Mouse (Mus musculus) cerebellum, adult 18-20 months (tissue): Measurements from ENCODE around the gene Ahnak.
A peak's percentile ranks its signal among the peaks of the same experiment; 100 is the strongest.
"Not testable (repeated sequence)": the region's sequence is repeated elsewhere in the genome, so short reads cannot be mapped to it uniquely, and the experiment has no call there.

Experiments
- DNase-seq, 2 experiments: peaks; one replicate each; pipeline ENCODE4 v3.0.0; 2021

The Ahnak gene

DNA sequence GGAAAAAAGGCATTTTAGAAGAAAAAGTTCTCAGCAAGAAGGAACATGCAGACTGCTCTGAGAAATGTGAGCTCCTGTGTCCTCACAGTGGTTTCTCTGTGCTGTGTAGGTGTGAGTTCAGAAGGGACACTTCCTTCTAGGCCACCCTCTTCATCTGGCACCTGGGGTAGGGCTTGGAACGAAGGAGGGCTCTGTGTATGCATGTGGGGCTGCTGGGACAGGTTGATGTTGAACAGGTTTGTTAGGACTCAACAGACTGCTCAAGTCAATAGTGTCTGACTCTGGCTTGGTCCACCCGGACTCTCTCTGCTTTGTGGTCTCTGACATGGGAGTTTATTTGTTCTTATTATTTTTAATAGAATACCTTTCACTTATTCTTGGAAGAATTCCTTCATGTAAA, 81.2 kb downstream of the Ahnak start:
- no peak for DNase-seq

DNA sequence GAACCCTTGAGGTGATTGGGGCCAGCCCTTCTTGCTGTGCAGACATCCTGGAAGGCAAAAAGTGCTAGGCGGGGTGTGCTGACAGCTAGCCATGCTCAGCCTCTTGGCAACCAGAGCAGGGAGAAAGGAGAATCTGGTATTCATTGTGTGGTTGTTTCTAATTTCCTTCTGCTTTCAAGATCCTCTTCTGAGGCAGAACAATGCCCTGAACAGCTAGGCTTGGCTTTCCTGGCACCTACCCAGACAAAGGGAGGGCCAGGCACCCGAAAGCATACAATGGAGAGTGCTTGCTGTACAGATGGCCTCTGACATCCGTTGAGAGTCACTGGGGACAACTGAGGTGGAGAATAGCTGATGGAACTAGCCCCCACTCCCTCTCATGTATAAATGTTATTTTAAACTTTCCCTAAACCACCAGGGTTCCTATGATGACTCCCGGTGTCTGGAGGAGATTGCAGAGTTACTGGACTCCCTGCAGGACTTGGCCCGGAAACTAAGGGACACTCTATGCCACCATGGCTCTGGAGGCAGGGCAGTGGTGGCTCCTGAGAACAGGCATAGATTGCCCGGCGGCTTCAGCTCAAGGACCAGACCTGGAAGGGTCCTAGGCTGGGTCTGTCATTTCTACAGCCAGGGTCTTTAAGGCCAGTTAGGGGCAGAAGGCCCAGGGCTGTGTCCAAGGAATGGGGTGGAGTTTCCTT, 82.5 kb downstream of the Ahnak start:
- DNase-seq: peak; percentile 14 to 21

DNA sequence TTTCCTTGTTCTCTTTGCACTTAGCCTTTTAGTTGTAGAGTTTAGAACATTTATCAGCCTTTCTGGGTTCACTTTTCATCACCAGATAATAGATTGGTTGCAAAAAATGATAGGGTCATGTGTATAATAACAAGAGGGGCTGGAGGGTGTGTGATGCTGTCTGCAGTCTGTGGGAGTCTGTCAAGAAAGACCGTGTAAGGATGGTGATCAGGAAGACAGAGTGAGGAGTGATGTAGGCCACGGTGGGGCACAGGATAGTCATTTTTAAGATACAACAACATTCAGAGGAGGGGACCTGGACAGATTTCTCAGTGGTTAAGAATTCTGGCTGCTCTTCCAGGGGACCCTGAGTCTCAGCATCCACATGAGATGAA, 83.1 kb downstream of the Ahnak start:
- DNase-seq: no peak

DNA sequence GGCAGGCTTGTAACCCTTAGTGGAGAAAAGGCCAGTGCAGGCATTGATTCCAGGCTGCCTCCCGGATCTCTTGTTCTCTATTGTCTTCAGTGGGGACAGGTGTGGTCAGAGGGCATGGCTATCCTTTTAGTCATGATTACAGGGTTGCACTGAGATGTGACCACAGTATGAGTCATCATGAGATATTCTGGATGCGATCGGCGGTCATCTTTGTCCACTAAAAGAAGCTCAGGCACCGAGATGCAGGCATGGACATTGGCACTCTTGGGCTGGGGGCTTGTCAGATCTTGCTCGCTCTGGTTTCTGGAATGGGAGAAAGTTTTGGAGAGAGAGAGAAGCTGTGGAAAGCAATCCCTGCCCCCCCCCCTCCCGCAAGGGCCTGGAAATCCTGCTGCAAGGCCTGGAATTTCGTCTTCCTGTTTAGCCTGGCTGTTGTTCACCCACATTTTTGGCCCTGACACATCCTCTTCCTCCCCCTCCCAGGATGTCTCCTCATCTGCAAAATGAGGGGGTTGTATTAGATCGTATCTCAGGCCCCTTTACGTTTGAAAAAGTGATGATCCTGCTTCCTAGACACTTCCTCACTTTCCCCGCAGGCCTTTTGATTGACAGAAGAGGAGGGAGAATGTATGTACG, 84.8 kb downstream of the Ahnak start:
- DNase-seq: no peak

DNA sequence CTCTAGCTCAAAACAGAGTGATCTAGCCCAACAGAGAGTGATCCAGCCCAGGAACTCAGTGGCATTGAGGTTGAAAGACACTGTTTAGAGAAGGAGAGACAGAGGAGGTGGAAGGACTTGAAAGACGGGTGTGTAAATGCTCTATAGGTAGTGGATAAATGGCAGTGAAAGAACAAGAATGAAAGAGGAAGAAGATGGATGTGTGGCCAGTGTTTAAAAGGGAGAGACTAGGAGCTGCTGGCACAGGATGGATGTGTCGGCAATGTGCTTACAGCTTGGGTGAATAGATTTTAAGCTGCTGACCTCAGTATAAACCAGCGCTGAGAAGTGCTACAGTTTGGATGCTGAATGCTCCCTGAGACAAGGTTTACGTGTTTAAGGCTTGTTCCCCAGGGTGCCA, 85.3 kb downstream of the Ahnak start:
- DNase-seq: no peak

DNA sequence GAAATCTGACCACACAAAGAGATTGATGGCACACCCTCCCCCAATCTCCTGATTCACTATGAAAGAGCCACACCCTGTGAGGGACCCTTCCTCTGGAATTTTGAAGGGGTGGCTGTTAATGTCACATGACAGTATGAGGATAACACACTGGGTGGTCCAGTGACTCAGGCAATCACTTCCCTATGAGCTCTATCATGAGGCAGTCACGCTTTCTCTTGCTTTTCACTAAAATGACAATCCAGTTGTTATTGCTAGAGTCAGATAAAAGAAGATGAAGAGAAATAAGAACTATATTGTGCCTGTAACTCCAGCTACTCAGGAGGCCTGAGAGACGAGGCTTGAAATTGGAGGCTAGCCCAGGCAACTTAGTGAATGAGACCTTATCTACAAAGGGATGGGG, 86.5 kb downstream of the Ahnak start:
- no peak for DNase-seq

DNA sequence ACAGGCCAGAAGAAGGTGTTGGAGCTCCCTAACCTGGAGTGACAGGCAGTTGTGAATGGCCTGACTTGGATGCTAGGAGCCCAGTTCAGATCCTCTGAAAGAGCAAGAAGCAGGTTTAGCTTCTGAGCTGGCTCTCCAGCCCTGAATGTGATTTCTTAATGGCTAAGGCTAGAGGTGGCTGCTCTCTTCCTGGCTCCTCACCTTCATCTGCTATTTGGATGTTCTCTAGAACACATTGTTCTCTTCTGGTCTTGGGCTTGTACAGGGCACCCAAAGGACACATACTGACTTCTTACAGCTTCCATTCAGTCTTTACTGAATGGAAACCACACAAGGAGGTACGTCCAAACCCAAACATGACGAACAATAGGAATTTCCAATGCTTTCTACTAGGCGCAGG, 87.0 kb downstream of the Ahnak start:
- DNase-seq: no peak

DNA sequence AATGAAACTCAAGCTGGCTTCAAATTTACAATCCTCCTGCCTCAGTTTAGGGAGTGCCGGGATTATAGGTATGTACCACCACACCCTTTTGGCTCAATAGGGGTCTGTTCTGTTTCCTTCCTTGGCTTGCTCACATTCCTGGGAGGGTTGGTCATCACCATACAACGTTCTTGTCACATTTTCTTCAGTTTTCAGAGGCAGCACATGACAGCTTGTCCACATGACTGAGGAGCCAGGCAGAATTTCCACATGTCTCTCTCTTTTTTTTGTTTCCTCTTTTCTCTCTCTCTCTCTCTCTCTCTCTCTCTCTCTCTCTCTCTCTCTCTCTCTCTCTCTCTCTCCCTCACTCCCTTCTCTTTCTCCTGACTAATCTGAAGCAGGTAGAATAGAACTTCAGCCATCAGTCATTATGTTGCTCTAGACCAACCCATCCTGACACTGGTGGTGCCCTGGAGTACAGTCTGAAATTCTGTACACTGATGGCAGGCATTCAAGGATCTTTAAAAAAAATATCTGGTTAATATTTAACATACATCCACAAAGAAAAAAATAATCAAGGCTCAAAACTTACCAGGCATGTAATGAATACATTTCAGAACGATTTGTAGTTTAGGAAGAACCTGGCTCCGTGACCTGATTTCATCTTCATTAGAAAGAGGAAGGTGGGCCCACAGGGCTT, 88.0 kb downstream of the Ahnak start:
- no peak for DNase-seq

DNA sequence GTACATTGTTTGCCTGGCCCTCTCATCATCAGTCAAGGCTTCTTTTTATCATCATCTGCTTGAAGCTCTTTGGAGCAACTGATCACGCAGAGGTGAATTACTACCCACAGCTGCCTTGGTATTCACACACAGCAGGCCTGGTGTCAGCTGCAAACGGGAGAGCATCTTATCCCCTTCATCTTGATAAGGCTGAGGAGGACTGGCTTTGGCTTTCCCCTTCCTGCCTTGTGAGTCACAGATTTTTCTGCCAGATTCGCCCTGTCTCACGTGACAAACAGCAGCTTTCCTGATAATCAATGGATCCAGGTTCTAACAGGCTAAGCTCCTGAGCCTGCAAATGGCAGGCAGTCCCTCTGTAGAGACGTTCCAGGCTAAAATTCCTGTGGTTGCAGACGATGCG, 90.8 kb downstream of the Ahnak start:
- DNase-seq: no peak

DNA sequence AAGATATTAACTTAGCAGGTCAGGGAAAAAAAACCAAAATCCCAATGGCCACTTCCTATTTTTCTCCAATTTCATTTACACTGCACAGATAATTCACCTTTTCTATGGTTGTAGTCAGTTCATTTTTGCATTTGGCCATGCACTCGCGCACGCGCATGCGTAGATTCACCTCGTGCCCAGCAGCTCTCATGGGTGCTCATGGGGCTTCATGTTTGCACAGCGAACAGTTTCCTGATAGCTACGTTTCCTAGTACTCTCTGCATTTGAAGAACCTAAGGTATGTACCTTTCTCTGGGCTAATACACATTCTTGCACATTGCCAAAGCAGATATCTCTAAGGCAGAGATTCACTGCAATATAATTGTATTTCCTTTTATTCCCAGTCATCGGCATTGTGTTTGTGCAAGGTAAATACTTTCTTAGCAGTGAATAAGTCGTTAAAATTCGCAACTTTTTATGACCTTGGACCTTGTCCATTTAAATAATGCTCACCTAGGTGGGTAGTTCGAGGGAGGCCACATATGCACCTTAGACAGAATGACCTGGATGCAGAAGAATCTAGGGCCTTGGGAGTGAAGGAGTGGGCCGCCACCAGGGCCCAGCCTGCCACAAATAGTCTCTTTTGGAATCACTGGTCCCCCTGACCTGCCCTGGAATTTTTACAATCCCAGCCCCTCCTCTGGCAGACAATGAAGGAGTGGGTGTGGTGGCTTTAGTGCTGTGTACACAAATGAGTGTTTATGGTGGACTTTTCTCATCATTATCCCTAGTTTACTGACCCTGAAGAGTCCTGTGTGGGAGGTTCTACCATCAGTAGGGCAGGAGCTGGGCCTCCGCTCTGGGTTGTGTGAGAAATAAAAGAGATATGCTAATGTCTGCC, 92.5 kb downstream of the Ahnak start:
- no peak for DNase-seq

DNA sequence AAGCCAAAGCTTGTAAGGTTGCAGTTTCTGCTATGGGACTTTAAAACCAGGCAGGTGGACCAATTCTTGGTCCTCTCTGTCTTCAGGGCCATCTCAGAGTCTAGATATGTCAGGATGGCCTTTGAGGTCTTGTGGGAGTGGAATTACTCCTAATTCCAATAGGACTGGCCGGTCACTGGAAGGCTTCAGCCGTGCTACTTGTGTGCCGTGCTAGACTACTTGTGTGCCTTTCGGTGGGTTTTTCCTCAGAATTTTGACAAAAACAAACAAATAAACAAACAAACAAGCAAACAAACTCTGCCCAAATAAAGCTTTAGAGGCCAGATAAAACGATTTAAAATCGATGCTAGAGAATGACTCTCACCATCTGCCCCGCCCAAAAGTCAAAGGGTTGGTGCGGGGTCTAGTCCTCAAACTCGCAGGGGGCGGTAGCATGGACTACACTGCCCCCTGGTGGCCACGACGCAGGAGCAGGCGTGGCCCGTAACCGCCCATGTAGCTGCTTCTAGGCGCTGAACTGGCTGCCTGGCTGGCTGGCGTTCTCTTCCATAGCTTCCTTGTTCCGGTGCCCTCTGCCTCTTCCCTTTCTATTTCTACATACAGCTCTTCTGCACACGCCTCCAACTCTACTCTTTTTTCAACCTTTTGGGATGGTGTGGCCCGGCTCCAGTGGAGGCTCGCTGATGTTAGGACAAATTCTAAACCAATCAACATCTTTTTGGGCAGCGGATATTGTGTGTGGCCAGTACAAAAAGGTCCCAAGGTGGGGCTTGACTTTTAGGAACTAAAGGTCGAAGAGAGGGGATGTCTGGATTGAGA, 93.3 kb downstream of the Ahnak start:
- peak; percentile 62 to 78 for DNase-seq

DNA sequence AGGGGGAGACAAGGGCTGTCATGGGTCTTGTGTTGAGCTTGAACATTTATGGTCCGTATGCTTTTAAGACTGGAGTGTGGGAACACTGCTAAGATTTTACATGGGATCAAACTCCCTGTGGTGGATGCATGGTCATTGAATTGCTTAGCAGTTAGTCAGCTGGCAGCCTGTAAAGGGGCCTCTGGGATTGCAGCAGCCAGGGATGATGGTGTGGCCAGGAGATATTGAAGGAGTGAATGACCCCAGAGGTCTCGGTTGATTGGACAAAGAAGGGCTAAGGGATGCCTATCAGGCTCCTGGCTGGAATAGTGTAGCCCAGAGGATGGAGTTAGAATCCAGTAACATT, 93.9 kb downstream of the Ahnak start:
- no peak for DNase-seq

DNA sequence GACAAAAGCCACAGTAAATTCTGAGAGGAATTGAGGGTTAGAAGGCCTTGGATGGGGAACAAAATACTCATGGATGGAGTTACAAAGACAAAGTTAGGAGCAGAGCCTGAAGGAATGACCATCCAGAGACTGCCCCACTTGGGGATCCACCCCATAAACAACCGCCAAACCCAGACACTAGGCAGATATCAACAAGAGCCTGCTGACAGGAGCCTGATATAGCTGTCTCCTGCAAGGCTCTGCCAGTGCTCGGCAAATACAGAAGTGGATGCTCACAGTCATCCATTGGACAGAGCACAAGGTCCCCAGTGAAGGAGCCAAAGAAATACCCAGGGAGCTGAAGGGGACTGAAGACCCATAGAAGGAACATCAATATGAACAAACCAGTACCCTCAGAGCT, 94.8 kb downstream of the Ahnak start:
- not testable (repeated sequence) for DNase-seq

DNA sequence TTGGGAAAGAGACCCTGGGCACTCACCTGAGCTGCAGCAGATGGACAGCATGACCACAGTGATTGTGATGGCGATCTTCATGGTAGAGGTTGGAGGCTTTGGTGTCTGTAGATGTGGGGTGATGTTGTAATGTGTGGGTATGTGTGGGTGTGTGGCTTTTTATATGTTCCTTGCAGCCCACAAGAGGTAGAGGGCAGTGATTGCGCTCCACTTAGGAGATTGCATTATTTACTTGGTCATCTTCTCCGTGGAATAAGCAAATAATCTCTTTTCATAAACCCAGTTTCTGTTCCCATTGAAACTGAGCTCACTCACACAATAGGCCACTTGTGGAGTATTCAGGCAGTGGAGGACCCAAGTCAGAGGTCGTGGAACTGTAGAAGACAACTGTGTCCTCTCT, 98.7 kb downstream of the Ahnak start, which contains the start of gene Scgb1a1:
TSS of gene Scgb1a1 (minus strand) at position 138 of the 400 bp plus-strand sequence.
- no peak for DNase-seq

DNA sequence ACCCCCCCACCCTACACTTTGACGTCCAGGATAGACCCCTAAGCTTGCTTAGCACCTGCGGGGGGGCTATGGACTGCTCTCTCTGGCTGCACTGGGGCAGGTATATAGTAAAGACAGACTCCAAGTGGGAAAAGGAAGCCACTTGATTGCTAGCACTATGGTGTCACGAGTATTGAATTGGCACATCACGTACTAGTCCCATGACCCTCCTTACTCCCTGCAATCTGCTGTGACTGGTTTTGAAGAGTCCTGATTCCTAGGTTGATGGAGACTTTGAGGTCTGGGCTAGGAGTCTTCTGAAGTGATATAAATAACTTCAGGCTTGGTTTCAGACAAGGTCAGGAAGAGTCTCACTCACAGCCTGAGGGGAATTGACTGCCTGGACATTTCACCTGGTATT, 101.1 kb downstream of the Ahnak start:
- no peak for DNase-seq

DNA sequence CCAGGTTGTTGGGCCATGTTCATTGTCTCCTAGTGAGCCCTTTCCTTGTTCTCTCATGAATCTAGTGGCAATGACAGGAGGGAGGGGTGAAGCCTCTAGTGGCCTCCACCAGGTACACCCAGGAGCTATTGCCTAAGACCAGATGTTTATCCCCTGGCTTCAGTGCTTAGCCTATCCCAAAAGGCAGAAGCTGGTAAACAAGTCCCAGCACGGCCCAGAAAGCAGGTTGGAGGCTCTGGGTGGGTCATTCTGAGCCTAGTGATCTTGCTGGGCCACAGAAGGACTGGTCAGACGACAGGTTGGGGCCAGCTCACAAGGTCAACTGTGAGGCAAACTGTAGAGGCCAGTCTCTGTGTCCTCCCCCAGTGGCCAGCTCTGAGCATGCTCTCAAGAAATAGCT, 101.6 kb downstream of the Ahnak start:
- no peak for DNase-seq

DNA sequence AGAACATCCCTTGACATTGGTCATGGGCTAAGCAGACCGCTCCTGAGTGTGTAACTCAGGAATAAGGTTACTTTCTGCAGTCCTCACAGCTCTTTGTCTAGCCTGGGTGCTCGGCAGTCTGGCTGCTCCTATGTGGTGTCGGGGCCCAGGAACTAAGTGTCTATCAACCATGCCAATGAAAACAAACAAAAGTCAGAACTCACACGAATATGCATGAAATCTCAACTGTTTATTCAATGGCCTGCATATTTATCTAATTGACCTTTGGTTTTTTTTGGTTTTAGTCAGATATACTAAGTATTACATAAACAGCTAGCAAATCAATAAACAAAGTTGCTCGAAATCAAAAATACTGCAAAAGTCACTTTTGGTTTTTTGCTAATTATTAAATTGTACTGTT, 106.0 kb downstream of the Ahnak start:
- DNase-seq: no peak

DNA sequence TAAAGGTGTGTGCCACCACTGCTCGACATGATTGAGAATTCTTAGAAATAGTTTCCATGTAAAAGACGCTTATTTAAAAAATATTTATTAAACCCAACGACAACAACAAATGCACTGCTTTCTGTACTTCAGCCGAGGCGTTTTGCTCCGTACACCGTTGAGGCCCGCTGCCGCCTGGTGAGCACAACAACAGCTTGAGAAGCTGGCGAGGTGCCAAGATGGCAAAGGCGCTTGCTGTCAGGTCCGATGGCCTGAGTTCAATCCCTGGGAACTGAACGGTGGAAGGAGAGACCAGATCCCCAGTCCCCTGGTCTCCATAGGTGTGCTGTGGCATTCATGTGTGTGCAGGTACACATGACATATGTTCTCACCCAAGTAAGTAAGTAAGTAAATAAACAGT, 108.4 kb downstream of the Ahnak start:
- peak in 1 of 2 experiments; percentile 33 for DNase-seq

DNA sequence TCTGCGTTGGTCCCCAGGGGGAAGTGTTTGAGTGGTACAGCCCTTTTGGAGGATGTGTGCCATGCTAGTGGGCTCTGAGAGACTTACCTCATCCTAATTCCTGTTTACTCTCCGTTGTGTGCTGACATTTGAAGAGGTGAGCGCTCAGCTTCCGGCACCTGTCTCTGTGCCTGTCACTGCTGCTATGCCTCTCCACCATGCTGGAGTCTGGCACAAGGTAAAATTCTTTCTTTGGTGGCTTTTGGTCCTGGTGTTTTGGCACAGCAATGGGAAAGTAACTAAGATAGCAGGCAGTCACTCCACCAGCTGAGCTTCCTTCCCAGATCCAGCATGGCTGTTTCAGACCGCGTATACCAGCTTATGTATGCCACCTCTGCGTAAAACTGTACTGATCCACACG, 110.7 kb downstream of the Ahnak start:
- no peak for DNase-seq

DNA sequence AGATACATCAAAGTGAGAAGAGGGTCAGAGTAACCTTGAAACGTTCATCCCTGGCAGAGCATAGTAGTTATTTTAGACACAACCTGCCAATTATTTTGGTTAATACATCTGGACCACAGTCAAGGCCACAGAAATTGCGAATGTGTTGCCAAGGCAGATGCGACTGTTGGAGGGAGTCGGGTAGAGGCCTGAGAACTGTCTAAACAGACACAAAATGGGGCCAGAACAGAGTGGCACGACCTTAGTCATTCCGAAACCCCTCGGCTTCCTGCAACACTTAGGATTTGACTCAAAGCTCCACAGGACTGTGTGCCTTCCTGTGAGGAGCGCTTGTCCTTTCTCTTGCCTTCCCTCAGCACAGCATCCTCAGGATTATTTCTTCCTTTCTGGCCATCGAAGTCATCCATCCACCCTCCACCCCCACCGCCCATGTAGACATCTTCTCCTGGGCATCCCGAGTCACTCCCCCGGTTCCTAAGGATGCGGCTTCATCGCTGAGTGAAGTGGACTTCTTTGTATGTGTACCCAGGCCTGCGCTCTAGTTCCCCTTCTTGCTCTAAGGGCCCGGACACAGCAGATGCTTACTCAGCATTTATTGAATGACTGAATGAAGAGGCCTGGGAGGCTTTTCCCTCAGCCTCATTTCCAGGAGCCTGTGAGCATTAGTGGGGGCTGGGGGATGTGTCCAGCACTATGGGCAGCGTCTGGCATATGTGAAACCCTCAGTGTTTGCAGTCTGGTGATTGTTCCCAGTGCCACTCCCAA, 111.4 kb downstream of the Ahnak start:
- DNase-seq: no peak

DNA sequence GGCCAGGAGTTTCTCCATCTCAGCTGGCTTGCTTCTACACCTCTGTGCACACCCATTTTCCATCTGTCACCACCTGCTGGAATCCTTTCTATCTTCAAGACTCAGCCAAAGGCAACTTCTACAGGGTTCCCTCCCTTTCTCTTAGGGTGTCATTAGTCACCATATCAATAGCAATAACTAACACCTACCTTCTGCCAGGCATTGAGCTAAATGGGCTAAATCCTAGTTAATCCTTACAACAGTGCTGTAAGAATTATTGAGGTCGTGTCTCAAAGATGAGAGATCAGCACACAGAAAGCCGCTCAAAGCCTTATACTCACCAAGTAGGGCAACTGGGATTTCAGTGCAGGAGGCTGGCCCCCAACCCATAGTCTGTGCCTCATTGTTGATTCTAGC, 112.0 kb downstream of the Ahnak start:
- DNase-seq: no peak

DNA sequence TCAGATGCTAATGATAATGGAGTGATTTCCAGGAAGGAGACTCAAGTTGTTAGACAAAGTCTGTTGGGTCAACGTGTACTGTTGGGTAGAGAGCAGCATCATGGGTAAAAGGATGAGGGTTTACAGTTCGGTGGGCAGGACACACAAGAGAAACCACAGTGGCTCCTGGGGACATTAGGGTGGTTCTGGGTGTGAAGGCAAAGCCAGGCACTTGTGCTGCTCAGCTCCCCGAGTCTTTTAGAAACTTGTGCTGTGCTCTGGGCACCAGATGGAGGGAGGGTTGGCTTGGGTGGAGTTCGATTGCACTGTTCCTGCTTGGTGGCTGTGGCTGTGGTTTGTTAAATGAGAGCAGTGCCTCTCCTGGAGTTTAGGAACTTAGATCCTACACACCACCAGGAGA, 114.9 kb downstream of the Ahnak start:
- DNase-seq: no peak
